Mouse (Mus musculus) bone marrow, adult 2 months (tissue): ENCODE measurements around the gene Acss2.

Experiments
- CTCF ChIP-seq: fragments of 200-500 bp; IDR thresholded peaks from 2 replicates; pipeline ENCODE4 v1.5.1; 2011; ENCODE audit warnings: low read length, control low read depth; ENCODE audit not compliant: control insufficient read depth, insufficient read depth
- POLR2A ChIP-seq: fragments of 200-500 bp; IDR thresholded peaks from 2 replicates; pipeline ENCODE4 v1.6.1; 2011; ENCODE audit warnings: low read depth, mild to moderate bottlenecking, control low read depth, low read length, borderline replicate concordance; ENCODE audit not compliant: control insufficient read depth

DNA sequence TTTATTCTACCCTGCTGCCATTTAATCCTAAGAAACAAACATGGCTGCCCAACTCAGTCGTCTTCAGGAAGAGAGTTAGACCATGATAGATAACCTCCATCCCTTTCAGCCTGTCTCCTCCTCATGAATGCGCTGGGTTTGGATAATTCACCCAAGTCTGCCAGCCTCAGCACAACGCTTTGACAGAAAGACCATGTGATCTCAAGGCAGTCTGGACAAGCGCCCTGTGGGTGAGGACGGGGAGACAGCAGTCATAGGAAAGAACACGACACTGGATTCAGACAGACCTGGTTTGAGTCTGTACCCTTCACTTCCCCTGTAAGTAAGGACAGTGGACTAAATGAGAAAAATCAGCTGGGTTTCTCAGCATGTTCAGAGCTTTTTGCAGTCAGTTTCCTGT, 71.8 kb downstream of the Acss2 start:
- TF ChIP-seq POLR2A: no peak
- no peak for TF ChIP-seq CTCF
